Mouse (Mus musculus) NIH3T3 (cell line): ENCODE measurements around the gene Castor1.
A peak's percentile ranks its signal among the peaks of the same experiment; 100 is the strongest.

Experiments used
- DNase-seq: peaks from one replicate; pipeline ENCODE4 v3.0.0-alpha.2; 2012; ENCODE audit warnings: low read depth

Gene Castor1

DNA sequence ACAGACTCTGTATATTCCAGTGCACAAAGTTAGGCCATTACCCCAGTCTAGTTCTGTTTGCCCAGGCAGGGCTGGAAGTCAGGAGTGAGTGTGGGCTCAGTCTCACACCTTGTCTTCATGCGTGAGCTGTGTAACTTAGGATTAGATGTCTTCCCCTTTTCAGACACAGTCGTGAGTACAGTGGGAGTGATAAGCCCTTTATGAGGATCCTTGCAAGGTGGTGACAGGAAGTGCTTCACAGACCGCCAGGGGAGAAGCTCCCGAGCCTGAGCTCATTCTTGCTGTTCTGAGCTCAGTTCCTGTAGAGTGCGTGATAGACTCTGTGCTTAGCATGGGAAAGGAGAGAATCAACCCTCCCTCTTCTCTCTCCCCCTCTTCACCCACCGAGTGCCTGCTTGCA, 11.5 kb upstream of the Castor1 start:
- DNase-seq, result no peak

- no peak for DNase-seq
Observed at GRCm38 (mm10) chr11:4207655-4208054, 10.4 kb upstream of the Castor1 start.

DNA sequence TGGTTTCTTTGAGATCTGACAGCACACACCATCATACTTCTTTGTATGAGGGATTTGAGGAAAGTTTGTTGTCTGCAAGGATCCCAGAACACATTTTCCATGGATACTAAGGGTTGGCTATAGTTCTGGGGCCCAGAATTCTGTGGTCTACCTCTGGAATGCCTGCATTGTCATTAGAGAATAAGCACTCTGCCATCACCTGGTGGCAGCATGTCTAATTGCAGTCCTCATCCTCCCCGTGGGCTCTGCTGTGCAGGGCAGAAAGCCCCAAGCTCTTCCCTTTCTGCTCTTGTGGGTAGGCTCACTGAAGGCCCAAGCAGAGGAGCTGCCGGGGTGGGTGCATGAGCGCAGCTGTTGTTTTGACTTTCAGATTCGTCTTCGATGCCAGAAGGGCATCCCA, 8.5 kb upstream of the Castor1 start:
- DNase-seq, result peak; percentile 63

GRCm38 (mm10) chr11:4210786-4211185, 7.2 kb upstream of the Castor1 start:
- DNase-seq, result no peak

DNA sequence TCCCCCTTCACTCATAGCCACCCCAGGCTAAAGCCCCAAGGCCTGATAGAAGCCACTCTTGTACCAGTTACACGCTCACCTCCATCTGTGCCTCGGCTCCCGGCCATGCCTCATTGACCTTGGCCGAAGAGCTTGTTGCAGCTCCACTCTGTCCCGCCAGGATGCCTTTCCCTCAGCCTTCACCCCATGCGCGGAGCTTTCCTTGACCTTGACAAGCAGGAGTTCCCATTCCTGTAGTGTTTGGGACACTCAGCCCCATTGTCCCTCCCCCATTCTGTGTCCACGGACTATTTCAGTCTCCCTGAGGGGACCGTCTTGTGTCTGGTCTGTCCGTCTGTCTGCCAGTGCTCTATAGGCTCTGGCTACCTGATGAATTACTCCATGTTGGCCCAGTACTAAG, 4.9 kb upstream of the Castor1 start:
- DNase-seq, result no peak

DNA sequence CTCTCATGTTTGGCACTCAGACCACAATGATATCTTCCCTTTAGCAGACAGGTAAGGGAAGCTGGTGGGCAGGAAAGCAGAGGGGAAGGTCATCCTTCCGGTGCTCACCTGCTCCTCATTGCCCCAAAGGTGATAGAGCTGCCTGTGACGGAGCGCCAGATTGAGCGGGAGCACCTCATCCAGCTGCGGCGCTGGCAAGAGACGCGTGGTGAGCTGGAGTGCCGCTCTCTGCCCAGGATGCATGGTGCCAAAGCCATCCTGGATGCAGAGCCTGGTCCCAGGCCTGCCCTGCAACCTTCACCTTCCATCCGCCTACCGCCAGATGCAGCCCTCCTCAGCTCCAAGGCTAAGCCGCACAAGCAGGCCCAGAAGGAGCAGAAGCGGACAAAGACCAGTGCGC, 3.5 kb upstream of the Castor1 start:
- DNase-seq, result no peak

DNA sequence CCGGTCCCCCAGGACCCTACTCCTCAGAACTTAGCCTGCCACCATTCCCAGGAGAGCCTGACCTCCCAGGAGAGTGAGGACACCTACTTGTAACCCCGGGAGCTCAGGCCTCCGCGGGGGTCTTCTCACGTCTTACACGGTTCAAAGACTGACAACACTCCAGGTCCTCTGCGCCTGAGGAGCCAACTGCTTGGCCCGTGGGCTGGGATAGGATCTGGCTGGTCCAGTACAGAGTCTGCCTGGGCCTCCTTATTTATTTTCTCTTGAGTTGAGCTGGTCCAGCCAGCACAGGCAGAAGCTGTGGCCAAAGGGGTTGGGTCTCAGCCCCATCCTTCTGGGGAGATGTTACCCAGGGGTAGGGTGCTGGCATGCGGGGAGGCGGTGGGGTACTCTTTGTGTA, 3.0 kb upstream of the Castor1 start:
- DNase-seq, result no peak

GRCm38 (mm10) chr11:4216248-4217000, 1.6 kb upstream of the Castor1 start:
- no peak for DNase-seq

GRCm38 (mm10) chr11:4218637-4219036, 612 bp downstream of the Castor1 start:
- peak; percentile 17 for DNase-seq

GRCm38 (mm10) chr11:4219317-4219751, 1.3 kb downstream of the Castor1 start:
- peak; percentile 93 for DNase-seq

DNA sequence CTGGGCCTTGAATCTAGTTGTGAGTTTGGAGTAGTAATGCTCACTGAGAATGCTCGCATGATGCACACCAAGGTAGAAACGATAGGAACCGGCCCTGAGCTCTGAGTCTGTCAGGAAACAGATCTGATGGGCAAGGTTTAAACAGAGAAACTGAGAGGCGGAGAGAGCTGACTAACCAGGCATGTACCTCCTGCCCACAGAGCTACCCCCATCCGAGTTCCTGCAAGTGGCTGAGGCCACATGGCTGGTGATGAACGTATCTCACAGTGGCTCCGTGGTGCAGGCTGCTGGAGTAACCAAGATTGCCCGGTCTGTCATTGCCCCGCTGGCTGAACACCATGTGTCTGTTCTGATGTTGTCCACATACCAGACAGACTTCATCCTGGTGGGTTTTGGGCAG, 1.9 kb downstream of the Castor1 start:
- DNase-seq, result no peak

- DNase-seq, result peak; percentile 81
Observed at GRCm38 (mm10) chr11:4220443-4221400, 2.7 kb downstream of the Castor1 start.

DNA sequence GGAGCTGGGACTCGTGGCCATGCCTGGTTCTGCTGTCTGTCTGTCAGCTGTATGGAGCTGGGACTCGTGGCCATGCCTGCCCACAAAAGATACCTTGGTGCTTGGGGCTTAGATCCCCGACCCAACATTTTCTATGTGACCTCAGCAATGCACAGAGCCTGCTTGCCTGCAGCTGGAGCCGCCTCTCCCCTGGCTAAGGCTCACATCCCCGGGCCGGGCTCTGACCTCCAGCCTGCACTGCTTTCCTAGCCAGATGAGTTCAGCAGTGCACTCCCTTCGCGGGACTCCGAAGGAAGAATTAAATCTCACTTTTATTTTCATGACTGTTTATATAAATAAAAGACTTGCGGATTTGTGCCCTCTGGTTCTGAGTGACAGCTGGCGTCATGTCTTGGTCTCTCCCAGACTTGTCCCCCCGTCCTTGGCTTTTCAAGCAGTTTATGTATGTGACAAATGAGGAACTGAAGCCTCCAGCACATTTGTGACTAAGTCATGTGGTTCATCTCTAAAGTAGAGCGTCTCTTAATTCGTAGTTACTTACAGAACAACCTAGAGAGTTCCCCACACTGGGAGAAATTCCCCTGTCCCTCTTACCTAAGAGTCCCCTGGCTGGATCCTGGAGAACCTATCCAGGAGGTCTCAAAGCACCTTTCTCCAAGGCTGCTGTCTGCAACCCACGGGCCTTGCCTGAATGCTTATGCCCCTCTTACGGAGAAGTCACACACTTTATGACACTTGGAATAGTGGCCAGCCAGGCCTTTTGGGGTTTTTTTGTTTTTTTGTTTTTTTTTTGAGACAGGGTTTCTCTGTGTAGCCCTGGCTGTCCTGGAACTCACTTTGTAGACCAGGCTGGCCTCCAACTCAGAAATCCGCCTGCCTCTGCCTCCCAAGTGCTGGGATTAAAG, 4.3 kb downstream of the Castor1 start:
- DNase-seq, result no peak

GRCm38 (mm10) chr11:4223393-4224188, 5.6 kb downstream of the Castor1 start:
- peak; percentile 26 for DNase-seq

DNA sequence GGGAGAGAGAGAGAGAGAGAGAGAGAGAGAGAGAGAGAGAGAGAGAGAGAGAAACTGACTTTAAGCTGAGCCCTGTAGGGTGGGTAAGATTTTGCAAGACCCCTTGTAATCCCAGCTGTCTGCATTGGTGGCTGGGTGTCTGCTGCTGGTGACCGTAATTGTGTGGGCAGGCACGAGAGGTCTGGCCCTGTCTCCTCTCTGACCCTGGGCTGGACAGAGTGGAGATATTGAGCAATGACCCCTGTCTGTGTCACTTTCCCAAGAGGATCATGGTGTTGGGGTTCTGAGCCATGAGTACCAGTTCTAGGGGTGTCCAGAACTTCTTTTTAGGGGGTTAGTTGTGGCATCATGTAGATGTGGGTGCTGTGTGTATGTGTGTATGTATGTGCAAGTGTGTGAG, 6.2 kb downstream of the Castor1 start:
- DNase-seq, result no peak

DNA sequence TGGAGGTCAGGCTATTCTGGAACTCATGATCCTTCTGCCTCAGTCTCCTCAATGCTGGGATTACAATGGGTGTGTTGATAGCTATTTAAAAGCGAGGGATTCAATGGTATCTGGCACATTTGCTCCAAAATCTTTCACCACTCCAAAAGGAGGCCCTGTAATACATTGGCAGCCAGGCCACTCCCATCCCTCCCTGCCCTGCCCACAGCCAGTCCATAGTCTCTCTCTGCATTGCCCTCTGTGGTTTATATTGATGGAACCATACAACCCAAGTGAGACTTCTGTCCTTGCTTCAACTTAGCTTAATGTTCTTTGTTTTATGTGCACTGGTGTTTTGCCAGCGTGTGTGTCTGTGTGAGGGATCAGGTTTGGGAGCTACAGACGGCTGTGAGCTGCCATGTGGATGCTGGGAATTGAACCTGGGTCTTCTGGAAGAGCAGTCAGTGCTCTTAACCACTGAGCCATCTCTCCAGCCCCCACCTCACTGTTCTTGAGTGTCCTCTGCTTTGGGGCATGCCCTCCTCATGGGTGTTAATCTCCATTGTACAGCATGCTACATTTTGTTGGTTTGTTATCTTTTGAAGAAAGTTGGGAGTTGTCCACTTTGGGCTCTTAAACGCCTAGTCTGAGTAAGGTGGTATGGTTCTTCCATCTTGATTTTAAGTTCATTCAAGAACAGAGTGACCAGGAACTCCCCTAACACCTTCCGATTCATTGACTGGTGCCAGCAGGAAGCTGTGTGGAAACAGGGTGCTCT, 8.7 kb downstream of the Castor1 start:
- DNase-seq, result no peak

DNA sequence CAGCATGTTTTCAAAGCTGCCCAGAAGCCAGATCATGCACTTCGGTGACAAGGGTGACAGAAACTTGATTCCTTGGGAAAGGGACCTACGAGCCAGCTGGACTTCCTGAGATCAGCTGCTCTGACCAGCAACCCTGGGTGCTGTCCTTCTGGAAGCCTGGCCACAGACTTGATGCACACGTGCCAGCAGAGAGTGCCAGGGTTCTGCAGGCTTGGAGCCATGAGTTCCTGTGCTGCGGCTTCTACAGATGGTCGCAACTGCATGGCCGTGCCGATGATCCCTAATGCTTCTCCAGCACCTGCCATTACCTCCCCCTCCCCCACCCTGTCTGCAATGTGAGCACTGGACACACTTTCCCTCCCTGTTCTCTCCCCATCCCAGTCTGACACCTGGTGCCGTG, 10.4 kb downstream of the Castor1 start:
- no peak for DNase-seq

DNA sequence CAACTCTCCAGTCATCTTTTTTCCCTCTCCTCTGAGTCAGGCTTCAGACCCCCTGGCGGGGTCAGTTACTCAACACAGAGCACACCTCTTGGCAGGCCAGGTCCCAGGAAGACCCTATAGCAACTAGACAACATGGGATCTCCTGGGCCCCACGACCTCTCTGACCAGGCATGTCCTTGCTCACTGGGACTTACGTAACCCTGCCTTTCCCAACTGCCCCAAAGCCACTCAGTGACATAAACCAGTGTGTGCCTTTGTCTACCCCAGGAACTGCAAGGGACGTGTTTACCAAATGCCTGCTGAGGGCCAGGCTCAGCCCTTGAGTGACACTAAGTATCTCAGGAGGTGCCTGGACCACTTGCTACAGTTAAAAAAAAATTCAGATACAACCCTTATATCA, 11.8 kb downstream of the Castor1 start:
- DNase-seq, result no peak

DNA sequence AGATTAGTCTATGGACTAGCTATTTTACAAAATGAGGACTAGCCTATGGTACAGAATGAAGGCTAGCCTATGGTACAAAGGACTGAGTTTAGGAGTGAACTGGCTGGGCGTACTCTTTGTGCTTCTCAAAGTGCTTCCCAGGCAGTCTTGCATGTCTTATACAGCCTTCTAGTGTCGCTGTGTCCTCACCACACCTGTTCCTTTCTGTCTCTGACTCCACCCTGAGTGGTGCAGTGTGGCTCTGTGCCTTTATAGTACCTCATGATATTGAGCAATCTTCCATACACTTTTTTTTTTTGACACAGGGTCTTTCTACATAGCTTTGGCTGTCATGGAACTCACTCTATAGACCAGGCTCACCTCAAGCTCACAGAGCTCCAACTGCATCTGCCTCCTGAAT, 13.4 kb downstream of the Castor1 start:
- no peak for DNase-seq

- no peak for DNase-seq
Observed at GRCm38 (mm10) chr11:4232644-4233043, 14.6 kb downstream of the Castor1 start.
